Mouse (Mus musculus): Measurements from ENCODE around the gene Il10.

Gene Il10

DNA sequence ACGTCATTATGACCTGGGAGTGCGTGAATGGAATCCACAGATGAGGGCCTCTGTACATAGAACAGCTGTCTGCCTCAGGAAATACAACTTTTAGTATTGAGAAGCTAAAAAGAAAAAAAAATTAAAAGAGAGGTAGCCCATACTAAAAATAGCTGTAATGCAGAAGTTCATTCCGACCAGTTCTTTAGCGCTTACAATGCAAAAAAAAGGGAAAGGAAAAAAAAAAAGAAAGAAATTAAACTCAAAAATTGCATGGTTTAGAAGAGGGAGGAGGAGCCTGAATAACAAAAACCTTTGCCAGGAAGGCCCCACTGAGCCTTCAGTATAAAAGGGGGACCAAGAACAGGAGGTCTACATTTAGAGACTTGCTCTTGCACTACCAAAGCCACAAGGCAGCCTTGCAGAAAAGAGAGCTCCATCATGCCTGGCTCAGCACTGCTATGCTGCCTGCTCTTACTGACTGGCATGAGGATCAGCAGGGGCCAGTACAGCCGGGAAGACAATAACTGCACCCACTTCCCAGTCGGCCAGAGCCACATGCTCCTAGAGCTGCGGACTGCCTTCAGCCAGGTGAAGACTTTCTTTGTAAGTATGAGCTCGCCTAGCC, at the start of gene Il10:
Gene Il10, plus strand, starts transcription at position 354 of the 607 bp plus-strand sequence.
- in situ Hi-C loops (cut with MboI, MseI) = loop anchor here (10.0 kb wide), 2 partner anchors 515 to 815 kb away; no protein-coding TSS in a partner anchor

- in situ Hi-C loops (cut with MboI, MseI) = loop anchor here (25.0 kb wide), 1 partner anchor 1033 kb away; the partner anchor contains the start of gene Elk4
Observed at GRCm38 (mm10) chr1:130979455-130979854, 40.2 kb upstream of the Il10 start.

GRCm38 (mm10) chr1:130984441-130984840, 35.2 kb upstream of the Il10 start:
- in situ Hi-C loops (cut with MboI, MseI) = loop anchor here (25.0 kb wide), 1 partner anchor 1028 kb away; the partner anchor contains the start of gene Elk4

GRCm38 (mm10) chr1:130987001-130987400, 32.6 kb upstream of the Il10 start:
- in situ Hi-C loops (cut with MboI, MseI) = loop anchor here (25.0 kb wide), 1 partner anchor 1025 kb away; the partner anchor contains the start of gene Elk4

DNA sequence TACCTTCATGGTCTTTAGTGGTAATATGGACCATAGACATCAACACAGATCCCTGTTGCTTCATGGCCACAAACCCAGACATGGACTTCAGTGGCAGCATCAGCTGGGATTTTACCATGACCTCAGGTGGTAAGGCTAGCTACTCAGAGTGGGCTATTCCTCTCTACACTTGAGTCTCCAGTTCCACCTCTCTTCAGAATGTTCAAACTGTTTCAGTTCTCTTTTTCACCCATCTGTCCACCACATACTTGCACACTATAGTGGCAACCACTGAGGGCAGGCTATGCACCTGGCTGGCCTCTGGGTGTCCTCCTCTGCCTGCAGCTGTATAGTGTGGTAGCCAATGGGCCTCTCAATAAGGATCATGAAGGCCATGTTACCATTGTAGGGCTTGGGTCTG, 32.2 kb upstream of the Il10 start:
- in situ Hi-C loops (cut with MboI, MseI) = loop anchor here (25.0 kb wide), 1 partner anchor 1025 kb away; the partner anchor contains the start of gene Elk4

DNA sequence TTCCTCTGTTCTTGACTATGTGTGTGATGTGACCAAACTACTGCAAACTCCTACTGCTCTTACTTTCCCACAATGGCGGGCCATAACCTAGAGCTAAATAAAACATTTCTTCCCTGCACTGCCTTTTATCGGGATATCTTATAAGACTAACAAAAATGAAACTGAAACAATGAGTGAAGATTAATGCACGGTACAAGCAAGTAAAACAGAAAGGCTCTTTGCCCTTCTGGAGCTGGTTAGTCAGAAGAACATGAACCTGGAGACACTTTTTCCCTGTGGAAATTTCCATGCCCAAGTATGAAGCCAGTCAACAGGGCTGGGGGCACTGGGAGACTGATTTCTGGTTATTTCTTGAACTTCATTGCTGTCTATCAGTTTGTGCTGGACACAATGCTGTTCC, 30.3 kb upstream of the Il10 start:
- in situ Hi-C loops (cut with MboI, MseI) = loop anchor here (25.0 kb wide), 1 partner anchor 1023 kb away; the partner anchor contains the start of gene Elk4

- in situ Hi-C loops (cut with MboI, MseI) = loop anchor here (5.0 to 25.0 kb wide), 2 partner anchors 197 to 1022 kb away; partner anchors contain the start of gene Elk4
Observed at GRCm38 (mm10) chr1:130990448-130990847, 29.2 kb upstream of the Il10 start.

GRCm38 (mm10) chr1:130993574-130994154, 26.0 kb upstream of the Il10 start:
- in situ Hi-C loops (cut with MboI, MseI) = loop anchor here (5.0 to 25.0 kb wide), 2 partner anchors 194 to 1019 kb away; partner anchors contain the start of gene Elk4

DNA sequence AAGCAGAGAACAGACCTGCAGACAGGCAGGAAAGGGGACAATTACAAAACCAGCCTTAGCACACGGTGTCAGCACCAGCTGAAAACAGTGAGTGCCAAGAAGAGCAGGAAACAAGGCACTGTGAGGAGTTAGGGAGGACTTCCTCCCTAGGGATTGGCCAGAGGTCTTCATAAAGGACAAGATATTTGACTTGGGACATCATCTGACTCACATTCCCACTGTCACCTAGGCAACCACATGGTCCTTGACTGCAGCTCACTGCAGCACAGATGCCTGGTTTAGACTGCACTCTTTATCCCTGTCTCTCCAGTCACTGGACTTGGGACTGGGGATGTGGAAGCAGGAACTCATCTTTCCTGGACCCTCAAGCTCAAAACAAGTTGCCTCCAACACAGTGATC, 24.1 kb upstream of the Il10 start:
- in situ Hi-C loops (cut with MboI, MseI) = loop anchor here (25.0 kb wide), 1 partner anchor 1017 kb away; the partner anchor contains the start of gene Elk4

DNA sequence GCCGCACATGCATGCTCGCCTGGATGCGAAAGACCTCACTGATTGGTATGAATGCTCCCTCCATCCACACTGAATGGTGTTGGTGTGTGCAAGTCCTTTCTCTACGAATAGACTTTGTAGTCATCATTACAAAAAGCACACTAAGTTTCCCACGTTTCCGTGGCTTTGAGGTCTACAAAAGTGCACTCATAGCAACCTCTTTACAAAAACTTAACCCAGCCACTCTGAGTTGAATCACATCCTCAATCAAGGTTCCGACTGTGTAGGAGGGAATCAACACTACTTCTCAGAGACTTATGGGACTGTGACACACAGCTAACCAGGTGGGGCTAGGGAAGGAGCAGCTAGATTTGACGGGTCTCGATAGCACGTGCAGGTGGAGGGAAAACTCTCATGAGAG, 23.3 kb upstream of the Il10 start:
- in situ Hi-C loops (cut with MboI, MseI) = loop anchor here (25.0 kb wide), 1 partner anchor 1016 kb away; the partner anchor contains the start of gene Elk4

DNA sequence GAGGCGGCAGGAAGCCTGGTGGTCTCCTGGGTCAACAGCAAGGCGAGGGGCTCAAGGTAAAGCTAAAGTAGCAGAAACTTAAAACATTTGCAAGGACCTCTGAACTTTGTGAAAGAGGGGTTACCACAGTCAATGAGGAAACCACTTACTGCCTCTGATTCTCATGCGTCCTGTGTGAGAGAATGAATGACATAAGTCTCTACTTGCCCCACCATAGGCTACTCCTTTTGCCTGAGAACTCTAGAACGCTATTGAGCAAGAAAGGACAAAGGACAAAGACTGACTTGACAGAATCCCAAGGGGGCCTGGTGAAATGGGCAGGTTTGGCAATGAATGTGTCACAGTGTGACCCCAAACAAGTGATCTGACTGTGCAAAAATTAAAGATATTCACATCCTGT, 22.2 kb upstream of the Il10 start:
- in situ Hi-C loops (cut with MboI, MseI) = loop anchor here (25.0 kb wide), 1 partner anchor 1015 kb away; the partner anchor contains the start of gene Elk4

- in situ Hi-C loops (cut with MboI, MseI) = loop anchor here (25.0 kb wide), 1 partner anchor 1014 kb away; the partner anchor contains the start of gene Elk4
Observed at GRCm38 (mm10) chr1:130998321-130998720, 21.3 kb upstream of the Il10 start.

DNA sequence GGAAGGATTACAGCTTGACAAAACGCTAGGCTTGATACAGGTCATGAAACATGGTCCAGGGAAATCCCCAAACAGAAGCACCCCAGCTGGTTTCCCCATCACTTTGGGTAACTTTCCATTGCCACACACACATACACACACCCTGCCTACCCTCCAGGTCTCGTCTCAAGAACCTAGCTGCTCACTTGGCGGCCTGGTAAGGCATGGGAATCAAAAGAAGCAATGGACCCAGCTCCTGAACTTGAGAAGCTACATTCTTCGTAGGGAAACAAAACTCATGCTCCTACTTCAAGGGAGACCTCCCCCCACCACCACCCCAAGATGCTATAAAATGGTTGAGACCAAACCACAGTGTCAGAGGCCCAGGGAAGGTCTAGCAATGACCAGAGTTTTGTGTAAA, 19.9 kb upstream of the Il10 start:
- in situ Hi-C loops (cut with MboI, MseI) = loop anchor here (25.0 kb wide), 1 partner anchor 1013 kb away; the partner anchor contains the start of gene Elk4

DNA sequence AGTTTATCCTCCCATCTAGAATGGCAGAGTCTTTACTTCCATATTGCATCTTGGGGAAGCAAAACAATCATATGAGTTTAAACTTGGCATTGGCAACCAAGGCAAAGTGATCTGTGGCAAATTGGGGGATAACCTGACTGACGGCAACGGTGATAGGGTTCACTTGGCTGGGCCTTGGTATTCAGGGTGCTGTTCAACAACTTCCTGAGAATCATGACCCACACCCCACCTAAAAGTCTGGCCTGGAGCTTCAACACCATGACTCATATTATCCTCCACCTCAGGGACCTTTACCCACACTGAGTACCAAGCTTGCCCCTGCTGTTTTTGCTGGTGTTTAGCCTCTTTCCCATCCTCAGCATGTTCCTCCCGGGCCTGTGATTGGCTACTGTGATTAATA, 19.3 kb upstream of the Il10 start:
- in situ Hi-C loops (cut with MboI, MseI) = no loop called here

GRCm38 (mm10) chr1:131002561-131002960, 17.1 kb upstream of the Il10 start:
- in situ Hi-C loops (cut with MboI, MseI) = no loop called here

GRCm38 (mm10) chr1:131003037-131003922, 16.4 kb upstream of the Il10 start:
- in situ Hi-C loops (cut with MboI, MseI) = no loop called here

DNA sequence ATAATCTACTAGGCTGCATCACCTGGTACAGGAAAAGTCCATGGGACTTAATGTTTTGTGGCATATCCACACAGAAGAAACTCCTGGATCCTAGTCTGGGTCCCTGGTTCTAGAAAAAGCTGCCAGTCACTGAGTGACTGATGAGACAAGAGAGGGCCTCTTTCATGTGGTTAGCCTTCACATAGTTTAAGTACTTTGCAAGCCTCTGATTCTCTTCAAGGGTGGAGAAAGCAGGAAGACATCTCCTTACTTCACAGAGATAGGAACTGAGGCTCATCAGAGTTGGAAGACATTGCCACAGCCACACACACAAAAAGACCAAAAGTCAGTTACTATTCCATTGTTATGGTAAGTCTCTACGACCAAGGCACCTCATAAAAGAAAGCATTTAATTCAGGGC, 13.6 kb upstream of the Il10 start:
- in situ Hi-C loops (cut with MboI, MseI) = no loop called here

- in situ Hi-C loops (cut with MboI, MseI) = loop anchor here (5.0 to 10.0 kb wide), 3 partner anchors 97 to 824 kb away; no protein-coding TSS in a partner anchor
Observed at GRCm38 (mm10) chr1:131010201-131011153, 9.2 kb upstream of the Il10 start.

DNA sequence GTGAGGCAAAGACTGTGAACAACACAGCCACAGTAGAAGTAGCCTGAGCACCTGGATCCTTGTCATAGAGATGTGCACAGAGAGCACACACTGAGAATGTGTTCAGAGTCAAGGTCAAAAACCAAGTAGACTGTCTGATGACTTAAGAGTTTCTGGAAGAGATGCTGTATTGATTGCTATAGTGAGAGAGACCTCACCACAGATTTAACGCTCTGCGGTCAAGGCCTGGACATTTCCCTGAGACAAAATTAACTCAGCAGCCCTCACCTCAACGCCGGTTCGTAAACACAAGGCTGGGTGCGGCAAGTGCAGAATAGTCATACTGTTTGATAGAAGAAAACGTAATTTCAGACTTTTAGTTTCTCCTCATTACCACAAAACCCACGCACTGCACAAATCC, 7.2 kb upstream of the Il10 start:
- in situ Hi-C loops (cut with MboI, MseI) = loop anchor here (5.0 to 10.0 kb wide), 3 partner anchors 95 to 822 kb away; no protein-coding TSS in a partner anchor

GRCm38 (mm10) chr1:131013926-131014325, 5.7 kb upstream of the Il10 start:
- in situ Hi-C loops (cut with MboI, MseI) = loop anchor here (5.0 to 10.0 kb wide), 3 partner anchors 93 to 821 kb away; no protein-coding TSS in a partner anchor
